Mouse (Mus musculus) erythroblast, embryonic 14.5 days (primary cell): ENCODE measurements at regions not wholly inside any gene's neighbourhood (a gene's known extent, or its start where the extent isn't known, plus 50 kb on each side); places are given as distances from the start of the nearest gene placed in this dataset.

ENCODE experiments used
- H3K27me3 ChIP-seq: 2 replicates; pipeline ENCODE4 v1.6.1; 2012; ENCODE audit warnings: inconsistent platforms; ENCODE audit not compliant: control insufficient read depth
- H3K36me3 ChIP-seq: 2 replicates; pipeline ENCODE4 v1.6.1; 2012; ENCODE audit warnings: mild to moderate bottlenecking, inconsistent platforms; ENCODE audit not compliant: control insufficient read depth
- H3K4me1 ChIP-seq: 2 replicates; pipeline ENCODE4 v1.6.1; 2012; ENCODE audit warnings: inconsistent platforms; ENCODE audit not compliant: control insufficient read depth
- H3K4me3 ChIP-seq: replicated peaks from 2 replicates; pipeline ENCODE3; 2012; ENCODE audit warnings: moderate library complexity, mild to moderate bottlenecking, inconsistent platforms
- H3K9me3 ChIP-seq: 2 replicates; pipeline ENCODE4 v1.6.1; 2012; ENCODE audit warnings: low read length, inconsistent platforms, mixed read lengths; ENCODE audit not compliant: control insufficient read depth
- GATA1 ChIP-seq: IDR thresholded peaks from 2 replicates; pipeline ENCODE4 v1.6.1; 2012; ENCODE audit warnings: low read length, inconsistent platforms, mixed read lengths
- TAL1 ChIP-seq: IDR thresholded peaks from 3 replicates; pipeline ENCODE4 v1.6.1; 2012; ENCODE audit warnings: low read length, inconsistent platforms, mixed read lengths

DNA sequence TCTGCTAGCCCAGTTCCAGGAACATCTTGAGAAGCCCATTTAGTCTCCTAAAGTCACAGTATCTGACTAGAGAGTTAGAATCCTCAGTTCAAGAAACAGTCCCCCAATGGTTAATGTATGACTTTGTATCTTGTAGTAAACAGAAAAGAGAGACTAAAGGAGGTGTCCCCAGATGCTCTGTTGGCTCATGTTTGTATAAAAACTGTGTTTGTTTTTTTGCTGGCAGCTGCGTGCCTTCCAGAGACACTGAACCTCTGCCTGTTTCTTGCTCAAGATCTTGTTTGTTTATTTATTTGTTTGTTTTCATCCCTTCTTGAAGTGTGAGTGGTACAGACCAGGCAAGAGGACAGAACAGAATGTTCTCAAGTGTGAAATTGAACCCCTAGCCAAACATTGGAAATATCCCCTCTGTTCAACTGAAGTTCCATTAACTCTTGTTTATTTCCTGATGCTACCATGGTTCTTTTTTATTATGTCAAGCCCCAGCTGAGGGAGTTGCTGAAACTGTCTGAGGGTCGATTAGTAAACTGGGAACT is 451.3 kb upstream of the Ube2e3 start:
- no peak overlapping the region for H3K4me3 ChIP-seq
- TF ChIP-seq TAL1 (no peak), GATA1 (no peak)
- no peaks in the 10 kb centered on the region for H3K36me3 ChIP-seq
- no peaks in the 10 kb centered on the region for H3K4me1 ChIP-seq
- no peaks in the 10 kb centered on the region for H3K27me3 ChIP-seq
- 0 out of 2 replicates have a peak, but pooled peaks cover 2% of the 10 kb centered on the region for H3K9me3 ChIP-seq

DNA sequence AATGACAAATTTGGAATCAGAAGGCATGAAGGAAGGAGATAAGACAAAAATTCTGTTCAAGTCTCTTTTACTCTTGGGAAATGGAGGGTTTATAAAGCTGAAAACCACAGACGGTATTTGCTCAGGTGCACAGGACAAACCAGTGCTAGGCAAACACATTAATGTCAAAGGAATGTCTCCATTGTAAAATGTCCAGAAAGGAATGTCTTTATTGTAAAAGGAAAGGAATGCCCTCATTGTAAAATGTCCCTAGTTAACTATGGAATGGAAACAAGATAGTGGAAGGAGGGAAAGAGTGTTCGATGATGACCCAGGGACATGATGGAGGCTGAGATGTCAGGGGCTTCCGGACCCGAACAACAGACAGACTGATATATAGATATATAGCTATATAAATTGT is 454.9 kb upstream of the Ube2e3 start:
- no peak for TF ChIP-seq GATA1
- TF ChIP-seq TAL1 = no peak
- Histone ChIP-seq H3K9me3 (no peaks in the 10 kb centered on the region), H3K4me3 (no peak overlapping the region), H3K36me3 (no peaks in the 10 kb centered on the region), H3K4me1 (no peaks in the 10 kb centered on the region), H3K27me3 (no peaks in the 10 kb centered on the region)

DNA sequence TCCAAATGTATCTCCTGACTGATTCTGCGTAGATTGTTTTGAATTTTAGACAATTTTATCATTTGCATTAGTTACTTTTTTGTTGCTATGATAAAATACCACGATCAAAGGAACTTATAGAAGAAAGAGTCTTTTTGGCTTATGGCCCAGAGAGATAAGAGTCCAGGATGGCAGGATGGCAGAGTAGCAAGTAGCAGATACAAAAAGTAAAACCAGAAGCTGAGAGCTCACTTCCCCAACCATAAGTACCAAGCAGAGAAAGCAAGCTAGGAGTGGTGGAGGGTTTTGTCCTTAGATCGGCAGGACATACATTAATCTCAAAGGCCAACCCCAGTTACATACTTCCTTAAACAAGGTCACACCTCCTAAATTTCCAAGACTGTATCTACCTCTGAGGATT is 457.7 kb upstream of the Cwc22 start:
- Histone ChIP-seq H3K4me3 (no peak overlapping the region), H3K27me3 (no peaks in the 10 kb centered on the region), H3K9me3 (no peaks in the 10 kb centered on the region), H3K36me3 (no peaks in the 10 kb centered on the region), H3K4me1 (no peaks in the 10 kb centered on the region)
- no peak for TF ChIP-seq TAL1
- no peak for TF ChIP-seq GATA1

DNA sequence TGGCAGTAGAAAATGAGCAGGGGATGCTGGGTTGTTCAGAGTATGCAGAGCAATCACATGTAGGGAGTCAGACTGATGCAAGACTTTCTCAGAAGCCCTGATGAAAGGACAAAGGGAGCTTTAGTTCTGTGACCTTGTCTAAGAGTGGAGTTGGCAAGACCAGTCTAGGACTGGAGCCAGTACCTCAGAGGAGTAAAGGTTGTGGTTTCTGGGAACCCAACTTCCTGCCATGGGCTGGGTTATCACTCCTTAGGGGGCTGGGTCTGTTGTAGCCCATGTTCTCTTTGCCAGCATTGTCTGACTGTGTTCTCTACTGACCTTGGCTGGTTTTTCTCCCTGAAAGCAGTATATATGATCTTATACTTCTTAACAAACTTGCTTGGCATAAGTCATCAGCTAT is 453.1 kb upstream of the Cwc22 start:
- no peak overlapping the region for H3K4me3 ChIP-seq
- no peaks in the 10 kb centered on the region for H3K4me1 ChIP-seq
- no peaks in the 10 kb centered on the region for H3K36me3 ChIP-seq
- no peaks in the 10 kb centered on the region for H3K27me3 ChIP-seq
- TF ChIP-seq TAL1 (no peak), GATA1 (no peak)
- no peaks in the 10 kb centered on the region for H3K9me3 ChIP-seq

DNA sequence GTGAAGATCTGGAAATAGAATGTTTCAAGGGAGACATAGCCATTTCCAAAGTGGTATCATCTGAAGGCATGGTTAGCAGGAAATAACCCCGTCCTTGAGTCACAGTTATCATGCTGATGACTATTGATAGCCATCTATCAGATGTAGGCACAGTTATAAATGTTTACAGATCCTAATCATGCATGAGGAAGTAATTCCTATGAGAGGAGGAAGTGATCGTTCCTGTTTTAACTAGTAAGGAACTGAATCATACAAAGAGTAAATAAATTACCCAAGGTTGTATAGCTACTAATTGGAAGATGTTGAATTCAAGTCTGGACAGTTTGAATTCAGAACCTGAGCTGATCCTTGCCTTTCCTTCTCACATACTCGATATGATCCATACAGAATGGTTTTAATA is 450.7 kb upstream of the Cwc22 start:
- TF ChIP-seq GATA1 (no peak), TAL1 (no peak)
- H3K27me3 ChIP-seq = no peaks in the 10 kb centered on the region
- H3K9me3 ChIP-seq = no peaks in the 10 kb centered on the region
- no peak overlapping the region for H3K4me3 ChIP-seq
- H3K36me3 ChIP-seq = no peaks in the 10 kb centered on the region
- no peaks in the 10 kb centered on the region for H3K4me1 ChIP-seq

DNA sequence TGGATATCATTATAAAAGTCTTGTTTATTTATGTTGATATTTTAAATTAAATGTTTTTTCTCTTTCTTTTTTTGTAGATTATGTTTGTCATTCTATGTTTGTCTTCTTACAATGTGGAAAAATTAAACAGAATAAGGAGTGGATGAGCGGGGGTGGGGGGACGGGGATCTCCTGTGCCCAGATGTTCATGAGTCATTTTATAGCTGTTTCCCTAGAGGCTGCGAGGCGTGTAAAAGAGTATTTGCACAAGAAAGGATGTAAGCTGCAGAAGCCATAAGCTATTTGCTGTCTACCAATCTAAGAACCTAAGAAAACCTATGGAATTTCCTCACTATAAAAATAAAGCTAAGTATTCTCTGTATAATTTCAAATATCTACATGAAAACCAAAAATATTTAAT is 446.9 kb upstream of the Cwc22 start:
- no peaks in the 10 kb centered on the region for H3K27me3 ChIP-seq
- no peaks in the 10 kb centered on the region for H3K9me3 ChIP-seq
- no peaks in the 10 kb centered on the region for H3K4me1 ChIP-seq
- no peak overlapping the region for H3K4me3 ChIP-seq
- H3K36me3 ChIP-seq = no peaks in the 10 kb centered on the region
- TF ChIP-seq GATA1 (no peak), TAL1 (no peak)

DNA sequence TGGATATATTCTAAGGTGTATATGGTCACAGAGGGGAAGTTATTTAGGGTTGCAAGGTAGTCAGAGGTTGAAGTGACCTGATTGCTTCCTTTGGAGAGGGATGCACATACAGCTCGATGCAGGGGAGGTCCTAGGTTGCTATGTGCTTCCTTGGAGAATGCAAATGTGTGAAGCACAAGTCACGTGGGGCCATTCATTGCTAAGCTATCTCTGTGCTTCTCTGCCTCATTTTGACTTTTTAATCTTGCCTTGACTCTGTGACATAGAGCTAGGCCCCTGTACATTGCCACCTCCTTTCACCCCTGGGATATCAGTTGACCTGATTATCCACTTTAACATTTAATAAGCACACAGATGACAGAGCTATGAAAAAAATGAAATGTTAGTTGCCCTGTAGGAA is 446.2 kb upstream of the Cwc22 start:
- Histone ChIP-seq H3K36me3 (no peaks in the 10 kb centered on the region), H3K9me3 (no peaks in the 10 kb centered on the region), H3K4me3 (no peak overlapping the region), H3K27me3 (no peaks in the 10 kb centered on the region), H3K4me1 (no peaks in the 10 kb centered on the region)
- TF ChIP-seq TAL1 (no peak), GATA1 (no peak)

DNA sequence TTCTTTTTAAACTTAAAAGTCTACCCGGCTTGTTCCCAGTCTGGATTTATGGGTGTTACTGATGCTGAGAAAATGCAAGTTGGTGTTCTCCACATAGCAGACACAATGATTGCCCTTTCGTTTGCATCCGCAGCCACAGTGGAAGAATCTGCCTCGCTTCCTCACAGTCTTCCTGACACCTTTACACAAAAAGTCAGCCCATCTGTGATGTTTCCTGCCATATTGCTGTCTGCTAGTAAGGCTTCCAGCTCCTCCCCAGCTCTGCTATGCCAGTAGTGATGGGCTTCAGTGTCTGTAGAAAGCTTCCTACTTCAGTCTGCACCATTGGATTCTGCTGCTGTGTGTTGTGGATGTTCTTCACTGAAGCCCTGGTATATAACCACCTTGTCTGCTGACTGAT is 441.8 kb upstream of the Cwc22 start:
- no peaks in the 10 kb centered on the region for H3K27me3 ChIP-seq
- no peak overlapping the region for H3K4me3 ChIP-seq
- H3K9me3 ChIP-seq = no peaks in the 10 kb centered on the region
- no peaks in the 10 kb centered on the region for H3K36me3 ChIP-seq
- TF ChIP-seq GATA1 (no peak), TAL1 (no peak)
- H3K4me1 ChIP-seq = no peaks in the 10 kb centered on the region

DNA sequence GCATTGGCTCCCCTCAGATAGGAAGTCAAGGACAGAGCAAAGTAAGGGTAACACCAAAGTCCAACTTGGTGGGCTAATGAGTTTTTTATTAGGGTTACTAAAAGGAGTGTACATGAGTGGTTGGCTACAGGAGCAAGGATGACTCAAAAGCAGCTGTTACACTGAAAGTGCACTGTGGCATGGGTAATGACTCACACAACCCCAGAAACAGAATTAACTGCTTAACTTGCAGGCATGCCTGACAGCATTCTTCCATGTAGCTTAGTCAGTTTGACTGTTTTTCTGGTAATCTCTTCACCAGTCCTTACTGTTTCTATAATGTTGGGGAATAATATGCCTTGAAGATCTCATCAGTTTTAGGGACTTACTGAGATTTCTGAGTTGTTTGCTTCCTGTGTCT is 435.1 kb upstream of the Cwc22 start:
- no peak for TF ChIP-seq GATA1
- no peak for TF ChIP-seq TAL1
- H3K4me3 ChIP-seq = no peak overlapping the region
- H3K4me1 ChIP-seq = no peaks in the 10 kb centered on the region
- no peaks in the 10 kb centered on the region for H3K9me3 ChIP-seq
- no peaks in the 10 kb centered on the region for H3K36me3 ChIP-seq
- no peaks in the 10 kb centered on the region for H3K27me3 ChIP-seq

DNA sequence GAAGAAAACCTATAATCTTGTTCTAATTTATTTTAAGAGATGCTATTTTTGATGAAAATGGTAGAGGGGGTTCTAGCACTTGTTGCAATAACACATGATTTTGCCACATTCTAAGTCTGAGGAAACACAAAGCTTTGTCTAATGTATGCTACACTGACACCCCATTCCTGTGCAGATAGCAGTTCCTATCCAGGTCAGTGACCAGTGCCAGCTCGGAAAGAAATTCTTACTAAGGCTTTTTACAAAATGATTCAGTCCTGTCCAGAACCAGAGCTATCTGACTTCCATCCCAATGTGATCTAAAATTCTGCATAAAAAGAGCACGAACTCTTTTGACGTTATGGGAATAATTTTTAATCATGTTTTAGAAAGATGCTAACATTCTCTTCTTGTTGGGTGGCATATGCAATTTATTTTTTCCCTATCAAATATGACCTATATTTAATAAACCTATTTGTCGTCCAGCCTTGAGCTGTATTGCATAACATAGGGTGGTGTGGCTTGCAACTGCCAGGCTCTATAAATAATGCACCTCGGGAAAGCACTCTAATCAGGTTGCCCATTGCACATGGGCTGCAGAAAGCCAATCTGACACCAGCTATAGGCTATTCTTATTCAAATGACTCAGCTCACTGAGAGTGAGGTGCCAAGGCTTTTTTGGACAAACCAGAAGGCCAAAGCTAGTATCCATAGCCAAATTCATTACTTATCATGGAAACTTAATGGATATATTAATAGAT is 385.7 kb upstream of the Cwc22 start:
- no peak overlapping the region for H3K4me3 ChIP-seq
- H3K27me3 ChIP-seq = no peaks in the 10 kb centered on the region
- no peaks in the 10 kb centered on the region for H3K9me3 ChIP-seq
- H3K36me3 ChIP-seq = no peaks in the 10 kb centered on the region
- TF ChIP-seq GATA1 (no peak), TAL1 (no peak)
- no peaks in the 10 kb centered on the region for H3K4me1 ChIP-seq
